7 mouse cellular contexts compared by ENCODE assay signal in the genomic region with DNA sequence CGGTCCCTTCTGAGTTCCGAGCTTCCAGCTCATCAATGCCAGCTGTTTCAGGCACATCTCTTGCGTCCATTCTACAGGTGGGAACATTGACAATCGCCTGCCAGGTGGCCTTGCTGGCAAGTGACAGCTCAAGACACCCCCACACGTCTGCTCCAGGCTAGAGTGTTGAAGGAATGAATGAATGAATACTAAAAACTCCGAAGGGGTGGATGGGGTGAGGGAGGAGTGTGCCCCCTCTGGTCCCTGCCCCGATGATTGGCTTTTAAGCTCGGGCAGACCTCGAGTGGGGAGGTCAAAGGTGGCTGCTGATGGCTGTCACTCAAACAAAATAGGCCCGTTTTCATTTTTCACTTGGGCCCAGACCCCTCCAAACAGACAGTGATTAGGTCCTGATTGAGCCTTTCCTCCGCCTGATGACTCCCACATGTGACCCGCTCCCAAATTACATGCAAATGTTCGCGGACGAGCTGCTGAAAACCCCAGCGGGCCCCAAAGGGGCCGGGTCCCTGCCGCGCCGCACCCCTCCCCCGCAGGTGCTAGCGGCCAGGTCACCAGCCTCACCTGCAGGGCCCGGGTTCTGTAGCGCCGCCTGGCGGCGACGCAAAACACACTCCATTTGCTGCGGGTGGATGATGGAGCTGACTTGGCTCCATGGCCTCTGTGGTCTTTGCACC.
DNase-seq lines count a peak whose midpoint lies in the region; ATAC-seq and TF ChIP-seq lines count a peak whose summit lies in the region.

No protein-coding gene starts in this region.

- H3K4me3 ChIP-seq in embryonic facial prominence, embryonic 14.5 days (ENCODE audit: low read depth, low read length) = no peak overlapping the region
- H3K4me3 ChIP-seq in hindbrain, embryonic 15.5 days = 0 out of 2 replicates have a peak overlapping the region, but pooled peaks have one; percentile 12
- no peak overlapping the region for H3K4me3 ChIP-seq in liver, adult 2 months (ENCODE audit: insufficient read depth, low read depth, low read length)

- WGBS in embryonic facial prominence, embryonic 14.5 days = 3% methylated on average over 28 of the region's 29 CpGs
- WGBS in hindbrain, embryonic 15.5 days = 3% methylated on average over 29 of the region's 29 CpGs
- 6% methylated on average over 29 of the region's 29 CpGs for WGBS in liver, adult 2 months

- peak; percentile 69 for DNase-seq in ES-CJ7 (ENCODE audit: low read depth, low spot score)
- peak; percentile 49 for DNase-seq in adrenal gland, postnatal 10 days
- DNase-seq in embryonic facial prominence, embryonic 14.5 days (ENCODE audit: low spot score) = peak; percentile 41
- DNase-seq in liver, adult 2 months (ENCODE audit: extremely low read depth, low read depth, low spot score) = no peak
- DNase-seq in neural tube, embryonic 10.5 days (ENCODE audit: extremely low spot score, low spot score) = peak; percentile 63
- no peak for DNase-seq in frontal cortex, postnatal 14 days (ENCODE audit: low spot score in 2 of 2)

- peak; percentile 76 for TF ChIP-seq CTCF in liver, adult 2 months (IDR thresholded peaks at IDR 0.05; ENCODE audit: low read depth, low read length)

- H3K4me1 ChIP-seq in embryonic facial prominence, embryonic 14.5 days (ENCODE audit: control insufficient read depth, insufficient read depth, low read length) = peaks cover 31% of the 10 kb centered on the region
- peaks cover 15% of the 10 kb centered on the region for H3K4me1 ChIP-seq in hindbrain, embryonic 15.5 days (replicated peaks)
- no peaks in the 10 kb centered on the region for H3K4me1 ChIP-seq in liver, adult 2 months (ENCODE audit: control insufficient read depth, insufficient read depth, low read length)

- H3K27me3 ChIP-seq in embryonic facial prominence, embryonic 14.5 days (replicated peaks; ENCODE audit: control insufficient read depth, insufficient read depth, low read length) = peaks cover 71% of the 10 kb centered on the region
- peaks cover 49% of the 10 kb centered on the region for H3K27me3 ChIP-seq in hindbrain, embryonic 15.5 days
- H3K27me3 ChIP-seq in liver, adult 2 months (ENCODE audit: control insufficient read depth, insufficient read depth, low read length) = peaks cover 4% of the 10 kb centered on the region

- no peaks in the 10 kb centered on the region for H3K36me3 ChIP-seq in embryonic facial prominence, embryonic 14.5 days (ENCODE audit: control insufficient read depth, insufficient read depth, low read length)
- H3K36me3 ChIP-seq in hindbrain, embryonic 15.5 days = no peaks in the 10 kb centered on the region
- no peaks in the 10 kb centered on the region for H3K36me3 ChIP-seq in liver, adult 2 months (ENCODE audit: control insufficient read depth, insufficient read depth, low read length)

- no peak overlapping the region for H3K27ac ChIP-seq in embryonic facial prominence, embryonic 14.5 days (replicated peaks; ENCODE audit: low read depth, low read length)
- no peak overlapping the region for H3K27ac ChIP-seq in hindbrain, embryonic 15.5 days (replicated peaks)
- no peak overlapping the region for H3K27ac ChIP-seq in liver, adult 2 months (replicated peaks; ENCODE audit: insufficient read depth, low read depth, low read length)

- no peak for TF ChIP-seq POLR2A in liver, adult 2 months (IDR thresholded peaks at IDR 0.05; ENCODE audit: extremely low read depth, insufficient read depth, low read length)

- H3K9ac ChIP-seq in embryonic facial prominence, embryonic 14.5 days (ENCODE audit: low read depth, low read length) = no peak overlapping the region
- H3K9ac ChIP-seq in hindbrain, embryonic 15.5 days = no peak overlapping the region
- H3K9ac ChIP-seq in liver, adult 2 months (ENCODE audit: low read depth, low read length) = no peak overlapping the region

- H3K4me2 ChIP-seq in embryonic facial prominence, embryonic 14.5 days (ENCODE audit: low read depth, low read length) = peak overlapping the region; percentile 51
- 0 out of 2 replicates have a peak overlapping the region, but pooled peaks have one; percentile 20 for H3K4me2 ChIP-seq in hindbrain, embryonic 15.5 days

- H3K9me3 ChIP-seq in embryonic facial prominence, embryonic 14.5 days (ENCODE audit: control insufficient read depth, low read length) = no peaks in the 10 kb centered on the region
- H3K9me3 ChIP-seq in hindbrain, embryonic 15.5 days = no peaks in the 10 kb centered on the region

- no peak for ATAC-seq in embryonic facial prominence, embryonic 14.5 days (ENCODE audit: low read depth)
- ATAC-seq in hindbrain, embryonic 15.5 days (ENCODE audit: low FRiP score, low read depth) = no peak

- H3K79me2 ChIP-seq in liver, adult 2 months (ENCODE audit: control insufficient read depth, insufficient read depth, low read length) = no peaks in the 10 kb centered on the region

Comparison
In these comparisons a context has a peak if more than half of its experiments do, and no peak if none do; other contexts are left out.
1. DNase-seq: peak in ES-CJ7 (single experiment), adrenal gland, postnatal 10 days (single experiment), embryonic facial prominence, embryonic 14.5 days (single experiment) and neural tube, embryonic 10.5 days (single experiment); none in liver, adult 2 months (single experiment) and frontal cortex, postnatal 14 days (0 of 2).